Comparison of ENCODE assay signal across 9 mouse cellular contexts in the genomic region with DNA sequence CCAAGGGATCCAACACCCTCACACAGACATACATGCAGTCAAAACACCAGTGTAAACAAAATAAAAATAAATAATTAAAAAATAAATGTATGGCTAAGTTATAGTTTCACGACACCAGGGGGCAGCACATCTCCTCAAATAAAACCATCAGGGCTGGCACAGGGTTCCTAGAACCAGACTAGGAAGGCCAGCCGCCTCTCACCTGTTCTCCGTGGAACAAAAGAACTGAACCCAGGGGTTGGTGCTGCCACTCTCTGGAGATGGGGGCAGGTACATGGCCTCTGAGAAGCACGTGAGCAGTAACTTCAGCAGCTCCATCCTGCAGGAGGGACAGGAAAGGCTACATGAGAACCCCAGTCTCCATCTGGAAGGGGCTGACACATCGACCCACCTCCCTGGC. TPM values are rescaled to one million over a fixed set of nuclear protein-coding genes. Genes with fewer than 3 reads are reported as not detected.
DNase-seq lines count a peak whose midpoint lies in the region; ATAC-seq and TF ChIP-seq lines count a peak whose summit lies in the region.
"Had no signal": no experiment of that assay in that cellular context is flagged by ENCODE, and none has a peak within 500 bp of the region (broad histone marks: within the 10 kb centered on the region; RNA-seq: fewer than 3 reads in every experiment).

No protein-coding gene starts in this region.

- TF ChIP-seq EP300 in liver, postnatal 0 days (IDR thresholded peaks at IDR 0.05; ENCODE audit: low read depth) = no peak

- no peaks in the 10 kb centered on the region for H3K36me3 ChIP-seq in liver, postnatal 0 days (replicated peaks; ENCODE audit: insufficient read depth, low read length)
- peaks cover 6% of the 10 kb centered on the region for H3K36me3 ChIP-seq in neural tube, embryonic 14.5 days (ENCODE audit: control insufficient read depth, insufficient read depth, low read length)

- peak; percentile 38; the same call in 1 of the 2 replicates for ATAC-seq in liver, postnatal 0 days
- ATAC-seq in neural tube, embryonic 14.5 days (ENCODE audit: low read depth) = peak; percentile 50; the same call in 1 of the 2 replicates

- no peak overlapping the region for H3K27ac ChIP-seq in gastrocnemius, adult 2 months
- no peak overlapping the region for H3K27ac ChIP-seq in liver, postnatal 0 days (ENCODE audit: low read depth)
- H3K27ac ChIP-seq in neural tube, embryonic 14.5 days (ENCODE audit: low read depth, low read length) = peak overlapping the region; percentile 1; the same call in 1 of the 2 replicates
- H3K27ac ChIP-seq: macrophage had no signal

- peak; percentile 74 for TF ChIP-seq CTCF in gastrocnemius, adult 2 months (IDR thresholded peaks at IDR 0.05)
- TF ChIP-seq CTCF in liver, postnatal 0 days (IDR thresholded peaks at IDR 0.05; ENCODE audit: low read depth) = peak; percentile 63

- no peaks in the 10 kb centered on the region for H3K9me3 ChIP-seq in liver, postnatal 0 days (ENCODE audit: low read length)
- H3K9me3 ChIP-seq in neural tube, embryonic 14.5 days (ENCODE audit: control insufficient read depth, low read length) = no peaks in the 10 kb centered on the region

- no peaks in the 10 kb centered on the region for H3K4me1 ChIP-seq in liver, postnatal 0 days (ENCODE audit: insufficient read depth)
- H3K4me1 ChIP-seq in neural tube, embryonic 14.5 days (ENCODE audit: control insufficient read depth, insufficient read depth, low read length) = peaks cover 3% of the 10 kb centered on the region; the same call in 1 of the 2 replicates

- WGBS in liver, postnatal 0 days (ENCODE audit: insufficient replicate concordance) = 15% methylated on average over 5 of the region's 5 CpGs
- WGBS in neural tube, embryonic 14.5 days = 15% methylated on average over 5 of the region's 5 CpGs

- H3K4me3 ChIP-seq in gastrocnemius, adult 2 months = no peak overlapping the region
- H3K4me3 ChIP-seq in liver, postnatal 0 days (ENCODE audit: low read depth, low read length) = no peak overlapping the region
- H3K4me3 ChIP-seq in neural tube, embryonic 14.5 days (ENCODE audit: low read depth, low read length) = no peak overlapping the region

- peak; percentile 84 for DNase-seq in testis, postnatal 10 days (ENCODE audit: low spot score)
- no peak for DNase-seq in testis, postnatal 14 days (ENCODE audit: low spot score)
- DNase-seq in cerebellum, postnatal 10 days = peak; percentile 90 to 91
- DNase-seq in gastrocnemius, adult 2 months = peak; percentile 75
- DNase-seq in kidney, adult 18-20 months = peak; percentile 81
- peak; percentile 75 for DNase-seq in liver, postnatal 0 days
- peak; percentile 57 to 81 for DNase-seq in thymus, postnatal 10 days (ENCODE audit: low spot score in 2 of 2)

- intact Hi-C loops in gastrocnemius, adult 2 months (cut with DNase I) = loop anchor here (2.0 to 5.0 kb wide), 2 partner anchors 69 to 116 kb away; partner anchors contain the start of gene Armc7

- 0 out of 2 replicates have a peak, but pooled peaks cover 3% of the 10 kb centered on the region for H3K27me3 ChIP-seq in liver, postnatal 0 days (ENCODE audit: insufficient read depth, low read length)
- H3K27me3 ChIP-seq in neural tube, embryonic 14.5 days (ENCODE audit: control insufficient read depth, insufficient read depth, low read length) = no peaks in the 10 kb centered on the region

- H3K4me2 ChIP-seq in liver, postnatal 0 days (ENCODE audit: low read depth, low read length) = no peak overlapping the region
- no peak overlapping the region for H3K4me2 ChIP-seq in neural tube, embryonic 14.5 days (ENCODE audit: low read depth, low read length)

- no peak overlapping the region for H3K9ac ChIP-seq in liver, postnatal 0 days (replicated peaks)
- no peak overlapping the region for H3K9ac ChIP-seq in neural tube, embryonic 14.5 days (replicated peaks; ENCODE audit: low read depth, low read length)

RNA-seq across cellular contexts. Expression of gene Hid1, which starts 9.1 kb away (rescaled TPM):
- total RNA-seq in gastrocnemius, adult 2 months (2021) = 1 to 10 TPM; 1.0 to 1.2 TPM
- 1.1 and 1.2 TPM in 2 replicates for polyA plus RNA-seq in liver, postnatal 0 days (2015; fragmentation: Nextera tagmentation; extraction: Ambion mirVana)
- 41.7 and 45.7 TPM in 2 replicates for polyA plus RNA-seq in neural tube, embryonic 14.5 days (2014; fragmentation: Nextera tagmentation; extraction: Ambion mirVana)
- polyA plus RNA-seq: macrophage had no signal

RNA-seq across cellular contexts. Expression of gene Cdr2l, which starts 23.2 kb away (rescaled TPM):
- 1 to 10 TPM; 1.5 to 2.0 TPM for total RNA-seq in gastrocnemius, adult 2 months (2021)
- 1.3 and 1.5 TPM in 2 replicates for polyA plus RNA-seq in liver, postnatal 0 days (2015; fragmentation: Nextera tagmentation; extraction: Ambion mirVana)
- polyA plus RNA-seq in neural tube, embryonic 14.5 days (2014; fragmentation: Nextera tagmentation; extraction: Ambion mirVana) = 27.3 and 28.6 TPM in 2 replicates
- polyA plus RNA-seq: macrophage had no signal

RNA-seq across cellular contexts. Expression of gene Otop3, which starts 23.9 kb away (rescaled TPM):
- not detected for total RNA-seq in gastrocnemius, adult 2 months (2021)
- polyA plus RNA-seq in liver, postnatal 0 days (2015; fragmentation: Nextera tagmentation; extraction: Ambion mirVana) = not detected in 2 replicates
- polyA plus RNA-seq in neural tube, embryonic 14.5 days (2014; fragmentation: Nextera tagmentation; extraction: Ambion mirVana) = 1.8 and 2.6 TPM in 2 replicates
- polyA plus RNA-seq: macrophage had no signal

RNA-seq across cellular contexts. Expression of gene Ush1g, which starts 36.6 kb away (rescaled TPM):
- under 1 TPM; 0.61 to 0.81 TPM for total RNA-seq in gastrocnemius, adult 2 months (2021)
- 0.29 and 0.46 TPM in 2 replicates for polyA plus RNA-seq in liver, postnatal 0 days (2015; fragmentation: Nextera tagmentation; extraction: Ambion mirVana)
- 0.13 and 0.16 TPM in 2 replicates for polyA plus RNA-seq in neural tube, embryonic 14.5 days (2014; fragmentation: Nextera tagmentation; extraction: Ambion mirVana)
- polyA plus RNA-seq: macrophage had no signal

RNA-seq across cellular contexts. Expression of gene Mrpl58, which starts 45.1 kb away (rescaled TPM):
- total RNA-seq in gastrocnemius, adult 2 months (2021) = 10 to 100 TPM; 79.2 to 99.2 TPM
- 88.0 and 91.6 TPM in 2 replicates for polyA plus RNA-seq in liver, postnatal 0 days (2015; fragmentation: Nextera tagmentation; extraction: Ambion mirVana)
- 207 and 211 TPM in 2 replicates for polyA plus RNA-seq in neural tube, embryonic 14.5 days (2014; fragmentation: Nextera tagmentation; extraction: Ambion mirVana)

Comparison
In these comparisons a context has a peak if more than half of its experiments do, and no peak if none do; other contexts are left out.
1. RNA of gene Hid1, which starts 9.1 kb away (polyA plus RNA-seq): 41.7 to 45.7 TPM in neural tube, embryonic 14.5 days; 1.1 to 1.2 TPM in liver, postnatal 0 days; every median in the first group is over 10 times any median in the second.
2. RNA of gene Cdr2l, which starts 23.2 kb away (polyA plus RNA-seq): 27.3 to 28.6 TPM in neural tube, embryonic 14.5 days; 1.3 to 1.5 TPM in liver, postnatal 0 days; every median in the first group is over 10 times any median in the second.